Mouse (Mus musculus) forebrain, embryonic 15.5 days (tissue): Measurements from ENCODE around the gene Rad23a. TPM values are rescaled to one million over a fixed set of nuclear protein-coding genes. Genes with fewer than 3 reads are reported as not detected.
A peak's percentile ranks its signal among the peaks of the same experiment; 100 is the strongest.

Experiments
- ATAC-seq: fragments of 200-750 bp; cut with Nextera tagmentation; replicated peaks from 2 replicates; pipeline ENCODE4 v1.8.0; 2017; ENCODE audit warnings: mild to moderate bottlenecking, moderate TSS enrichment, moderate library complexity
- H3K27ac ChIP-seq: fragments of 300-500 bp; sonication (generic); replicated peaks from 2 replicates; pipeline ENCODE4 v1.5.1; 2015; ENCODE audit warnings: mild to moderate bottlenecking, inconsistent platforms
- H3K27me3 ChIP-seq: fragments of 300-500 bp; sonication (generic); 2 replicates; pipeline ENCODE4 v1.6.1; 2015; ENCODE audit warnings: inconsistent platforms
- H3K36me3 ChIP-seq: fragments of 300-500 bp; sonication (generic); 2 replicates; pipeline ENCODE4 v1.6.1; 2015; ENCODE audit warnings: mild to moderate bottlenecking, inconsistent platforms
- H3K4me1 ChIP-seq: fragments of 300-500 bp; sonication (generic); 2 replicates; pipeline ENCODE4 v1.6.1; 2015; ENCODE audit warnings: inconsistent platforms
- H3K4me2 ChIP-seq: fragments of 300-500 bp; sonication (generic); replicated peaks from 2 replicates; pipeline ENCODE4 v1.6.1; 2015; ENCODE audit warnings: mild to moderate bottlenecking, inconsistent platforms
- H3K4me3 ChIP-seq: fragments of 300-500 bp; sonication (generic); 2 replicates; pipeline ENCODE4 v1.5.1; 2015; ENCODE audit warnings: mild to moderate bottlenecking, inconsistent platforms
- H3K9ac ChIP-seq: fragments of 300-500 bp; sonication (generic); replicated peaks from 2 replicates; pipeline ENCODE4 v1.6.1; 2015; ENCODE audit warnings: mild to moderate bottlenecking, inconsistent platforms
- H3K9me3 ChIP-seq: fragments of 300-500 bp; sonication (generic); 2 replicates; pipeline ENCODE4 v1.6.1; 2016; ENCODE audit warnings: inconsistent platforms
- WGBS: fragments of 180-500 bp; shearing (Covaris S2); methylation state at CpG from one replicate; pipeline ENCODE4 v1.1.7; 2015; ENCODE audit warnings: mixed read lengths; 5-methylcytosine and 5-hydroxymethylcytosine counted together
- polyA plus RNA-seq: library from polyadenylated mRNA; unstranded; fragments of >200 nt; fragmentation: Nextera tagmentation; extraction: Ambion mirVana; gene quantifications from 2 replicates; pipeline ENCODE4 v1.2.1, GENCODE M21; 2015

The Rad23a gene
- polyA plus RNA-seq, 1 experiment from 2014 or later: 85.1 TPM

DNA sequence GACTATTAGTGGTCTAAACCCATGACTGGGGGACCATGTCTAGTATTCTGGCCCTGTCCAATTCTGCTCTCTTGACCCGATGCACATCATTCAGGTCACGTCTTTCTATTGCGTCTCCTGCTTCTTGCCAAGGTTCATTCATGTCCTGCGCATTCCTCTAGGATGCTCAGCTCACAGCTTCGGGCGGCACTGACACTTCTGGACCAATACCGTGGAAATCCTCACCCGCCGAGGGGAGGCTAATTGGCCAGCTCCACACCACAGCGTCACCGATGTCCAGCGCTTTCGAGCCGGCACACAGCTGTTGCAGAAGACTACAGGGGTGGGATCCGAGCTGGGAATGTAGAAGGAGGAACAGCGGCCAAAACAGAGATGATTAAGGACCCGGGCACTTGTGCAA is 24.3 kb downstream of the Rad23a start:
- H3K36me3 ChIP-seq: no peaks in the 10 kb centered on the region
- H3K4me1 ChIP-seq: peaks cover 32% of the 10 kb centered on the region
- H3K9me3 ChIP-seq: no peaks in the 10 kb centered on the region
- WGBS: 78% methylated on average over 17 of the region's 17 CpGs
- H3K9ac ChIP-seq: no peak overlapping the region
- peak overlapping the region; percentile 97; the same call in 1 of the 2 replicates for H3K27ac ChIP-seq
- H3K27me3 ChIP-seq: no peaks in the 10 kb centered on the region
- no peak overlapping the region for H3K4me2 ChIP-seq
- H3K4me3 ChIP-seq: no peak overlapping the region
- ATAC-seq: no peak

DNA sequence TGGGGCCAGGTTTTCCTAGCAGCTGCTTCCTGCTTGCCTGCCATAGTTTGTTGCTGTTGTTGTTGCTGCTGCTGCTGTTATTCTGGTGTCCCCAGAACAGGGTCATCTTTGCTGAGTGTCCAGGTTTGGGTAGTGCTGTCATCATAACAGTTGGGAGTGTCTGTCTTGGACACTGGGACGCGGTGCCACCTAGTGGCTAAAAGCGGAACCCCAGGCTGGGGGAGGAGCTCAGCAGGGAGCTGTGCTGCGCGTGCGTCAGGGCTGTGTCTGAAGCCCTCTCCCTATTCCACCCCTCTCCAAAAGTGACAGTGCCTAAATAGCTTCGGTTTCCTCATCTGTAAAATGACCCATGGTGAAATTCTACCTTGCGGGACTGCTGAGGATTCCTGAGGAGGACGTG is 24.9 kb downstream of the Rad23a start:
- H3K9ac ChIP-seq: no peak overlapping the region
- H3K4me3 ChIP-seq: no peak overlapping the region
- no peaks in the 10 kb centered on the region for H3K9me3 ChIP-seq
- peak; percentile 41 for ATAC-seq
- H3K27me3 ChIP-seq: no peaks in the 10 kb centered on the region
- H3K4me2 ChIP-seq: peak overlapping the region; percentile 4; the same call in 1 of the 2 replicates
- H3K4me1 ChIP-seq: peaks cover 36% of the 10 kb centered on the region
- H3K36me3 ChIP-seq: no peaks in the 10 kb centered on the region
- H3K27ac ChIP-seq: peak overlapping the region; percentile 97
- WGBS: 11% methylated on average over 9 of the region's 9 CpGs

DNA sequence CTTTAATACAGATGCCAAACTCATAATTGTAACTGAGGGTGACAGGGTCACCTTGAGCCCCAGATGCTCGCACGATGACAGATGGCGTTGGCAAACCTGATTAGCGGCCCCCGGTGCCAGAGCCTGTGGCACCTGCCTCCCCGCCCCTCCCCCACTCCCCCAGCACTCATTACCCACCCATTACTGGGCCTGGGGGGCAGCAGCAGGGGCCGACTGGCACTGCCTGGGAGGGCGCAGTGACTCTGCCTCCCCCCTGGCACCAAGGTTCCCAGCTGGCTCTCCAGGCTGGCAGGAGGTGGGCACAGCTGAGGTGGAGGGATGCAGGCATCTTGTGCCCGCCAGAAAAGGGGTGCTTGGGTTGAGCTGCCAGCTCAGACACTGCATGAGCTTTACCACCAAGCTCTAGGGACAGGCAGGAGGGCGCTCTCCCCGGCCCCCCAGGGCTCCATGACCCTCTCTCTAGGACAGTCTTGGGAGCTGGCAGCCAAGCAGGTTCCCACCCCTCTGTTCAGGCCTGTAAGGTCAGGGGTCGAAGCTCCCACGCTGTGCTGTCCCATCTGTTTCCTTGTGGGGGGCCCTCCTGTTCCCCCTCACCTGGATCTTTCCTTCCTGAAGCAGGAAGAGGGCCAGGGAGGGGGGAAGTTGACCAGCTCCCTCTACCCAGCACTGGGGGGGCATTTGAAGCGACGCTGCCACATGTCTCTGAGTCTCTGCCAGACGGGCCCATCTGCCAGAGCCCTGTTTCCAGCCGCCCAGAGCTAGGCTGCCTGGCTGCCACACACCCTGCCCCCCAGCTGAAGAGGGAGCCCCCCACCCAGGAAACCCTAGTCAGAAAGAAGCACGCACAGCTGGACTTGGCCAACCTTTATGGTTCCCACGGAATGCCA is 25.7 kb downstream of the Rad23a start:
- H3K27ac ChIP-seq: peak overlapping the region; percentile 97
- no peaks in the 10 kb centered on the region for H3K27me3 ChIP-seq
- H3K4me3 ChIP-seq: no peak overlapping the region
- no peaks in the 10 kb centered on the region for H3K9me3 ChIP-seq
- 29% methylated on average over 19 of the region's 19 CpGs for WGBS
- ATAC-seq: peak; percentile 44
- H3K36me3 ChIP-seq: no peaks in the 10 kb centered on the region
- no peak overlapping the region; the same call in 1 of the 2 replicates for H3K9ac ChIP-seq
- H3K4me2 ChIP-seq: peak overlapping the region; percentile 4
- H3K4me1 ChIP-seq: peaks cover 41% of the 10 kb centered on the region

DNA sequence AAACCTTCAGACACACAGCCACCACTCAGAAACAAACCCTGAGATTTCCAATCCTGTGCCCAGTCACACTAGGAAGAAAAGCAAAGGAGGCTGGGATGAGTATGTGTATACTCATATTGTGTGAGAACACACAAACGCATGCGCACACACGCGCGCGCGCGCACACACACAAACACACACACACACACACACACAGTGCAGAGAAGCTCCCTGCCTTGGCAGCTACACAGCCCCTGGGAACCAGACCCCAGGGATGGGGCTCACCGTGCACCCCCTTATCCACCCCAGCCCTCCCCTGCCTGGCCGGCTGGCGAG is 26.3 kb downstream of the Rad23a start:
- H3K27ac ChIP-seq: peak overlapping the region; percentile 97
- ATAC-seq: peak; percentile 33
- no peaks in the 10 kb centered on the region for H3K27me3 ChIP-seq
- no peak overlapping the region for H3K4me3 ChIP-seq
- H3K4me1 ChIP-seq: peaks cover 47% of the 10 kb centered on the region
- peak overlapping the region; percentile 4 for H3K4me2 ChIP-seq
- no peak overlapping the region for H3K9ac ChIP-seq
- no peaks in the 10 kb centered on the region for H3K9me3 ChIP-seq
- H3K36me3 ChIP-seq: no peaks in the 10 kb centered on the region
- WGBS: 58% methylated on average over 11 of the region's 11 CpGs

DNA sequence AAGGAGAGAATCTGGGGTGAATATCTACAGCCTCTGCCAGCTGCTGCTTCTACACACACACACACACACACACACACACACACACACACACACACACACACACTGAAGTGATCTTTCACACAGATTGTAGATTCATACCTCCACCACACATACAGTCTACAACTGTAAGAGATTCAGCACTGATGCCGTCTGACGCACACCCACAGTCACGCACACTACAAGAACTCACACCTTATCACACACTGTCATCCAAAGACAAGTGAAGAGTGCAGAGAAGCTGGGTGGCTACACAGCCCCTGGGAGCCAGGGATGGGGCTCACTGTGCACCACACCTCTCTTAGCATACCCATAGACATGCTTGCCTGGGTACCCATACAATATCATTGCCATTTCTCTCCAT is 26.6 kb downstream of the Rad23a start:
- 61% methylated on average over 3 of the region's 3 CpGs for WGBS
- Histone ChIP-seq H3K4me1 (peaks cover 51% of the 10 kb centered on the region), H3K4me2 (peak overlapping the region; percentile 4; the same call in 1 of the 2 replicates)

DNA sequence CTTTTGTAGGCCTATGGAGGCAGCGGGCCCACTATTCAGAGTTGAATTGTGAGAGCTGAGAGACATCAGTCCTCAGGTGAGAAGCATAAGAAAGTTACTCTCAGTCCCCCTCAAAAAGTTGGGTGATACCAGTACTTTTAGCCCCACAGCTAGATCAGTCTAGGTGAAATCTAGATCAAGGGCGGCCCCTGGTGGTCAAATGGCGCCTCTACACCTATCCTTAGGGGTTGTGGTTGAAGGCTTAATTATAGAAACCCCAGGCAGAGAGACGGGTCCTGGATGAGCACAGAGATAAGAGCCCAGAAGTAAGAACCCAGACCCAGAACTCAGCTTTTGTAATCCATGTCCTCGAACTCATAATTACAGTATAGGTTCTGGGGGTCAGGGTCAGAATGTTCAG is 27.4 kb downstream of the Rad23a start:
- peak overlapping the region; percentile 97 for H3K27ac ChIP-seq
- H3K4me3 ChIP-seq: no peak overlapping the region
- peaks cover 55% of the 10 kb centered on the region for H3K4me1 ChIP-seq
- no peaks in the 10 kb centered on the region for H3K27me3 ChIP-seq
- H3K9ac ChIP-seq: no peak overlapping the region
- ATAC-seq: 0 out of 2 replicates have a peak, but pooled peaks have one; percentile 11
- 2% methylated on average over 5 of the region's 5 CpGs for WGBS
- H3K4me2 ChIP-seq: no peak overlapping the region
- H3K36me3 ChIP-seq: no peaks in the 10 kb centered on the region
- no peaks in the 10 kb centered on the region for H3K9me3 ChIP-seq

More for the DNA sequence above, 26.6 kb downstream of the Rad23a start:
- Histone ChIP-seq H3K9me3 (no peaks in the 10 kb centered on the region), H3K27ac (peak overlapping the region; percentile 97), H3K4me3 (no peak overlapping the region), H3K27me3 (no peaks in the 10 kb centered on the region), H3K36me3 (no peaks in the 10 kb centered on the region), H3K9ac (no peak overlapping the region)
- peak; percentile 0; the same call in 1 of the 2 replicates for ATAC-seq

DNA sequence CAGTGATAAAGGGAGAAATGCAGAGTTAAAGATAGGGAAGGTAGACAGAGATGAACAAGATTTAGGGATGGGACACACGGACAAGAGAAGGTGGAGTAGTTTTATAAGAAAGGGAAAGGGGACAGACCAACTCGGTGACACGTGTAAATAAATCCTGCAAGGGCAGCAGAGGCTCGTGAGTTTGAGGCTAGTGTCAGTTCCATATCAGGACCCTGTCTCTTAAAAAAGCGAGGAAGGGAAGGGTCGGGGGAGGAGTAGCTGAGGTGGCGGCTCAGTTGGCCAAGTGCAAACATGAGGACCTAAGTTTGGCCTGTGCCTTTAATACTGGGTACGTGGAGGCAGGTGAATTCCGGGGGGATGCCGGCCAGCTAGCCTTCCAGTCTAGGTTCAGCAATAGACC is 29.2 kb downstream of the Rad23a start:
- 11% methylated on average over 10 of the region's 10 CpGs for WGBS
- H3K27ac ChIP-seq: peak overlapping the region; percentile 72
- H3K4me1 ChIP-seq: peaks cover 55% of the 10 kb centered on the region
- H3K9me3 ChIP-seq: no peaks in the 10 kb centered on the region
- H3K4me3 ChIP-seq: peak overlapping the region; percentile 37
- no peak for ATAC-seq
- peak overlapping the region; percentile 29; the same call in 1 of the 2 replicates for H3K9ac ChIP-seq
- H3K27me3 ChIP-seq: no peaks in the 10 kb centered on the region
- no peaks in the 10 kb centered on the region for H3K36me3 ChIP-seq
- H3K4me2 ChIP-seq: peak overlapping the region; percentile 47

DNA sequence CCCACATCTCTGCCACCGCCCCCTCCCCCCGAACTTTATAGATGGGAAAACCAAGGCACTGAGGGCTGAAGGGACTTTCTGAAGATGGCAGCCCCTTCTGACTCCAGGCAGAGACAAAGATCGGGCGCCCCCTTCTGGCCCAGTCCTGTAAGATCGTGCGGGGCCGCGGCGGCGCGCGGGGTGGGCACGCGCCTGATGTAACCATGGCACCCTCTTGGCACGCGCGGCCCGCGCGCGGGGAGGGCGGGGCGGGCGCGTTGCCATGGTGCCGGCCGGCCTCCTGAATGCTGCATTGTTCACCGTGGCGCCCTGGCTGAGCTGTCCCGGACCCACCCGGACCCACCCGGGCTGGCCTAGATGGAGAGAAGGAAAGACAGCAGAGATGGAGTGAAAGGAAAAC is 29.6 kb downstream of the Rad23a start:
- under 1% methylated on average over 32 of the region's 32 CpGs for WGBS
- Histone ChIP-seq H3K36me3 (no peaks in the 10 kb centered on the region), H3K9ac (peak overlapping the region; percentile 29; the same call in 1 of the 2 replicates), H3K27ac (peak overlapping the region; percentile 72), H3K4me1 (peaks cover 52% of the 10 kb centered on the region), H3K9me3 (no peaks in the 10 kb centered on the region), H3K27me3 (no peaks in the 10 kb centered on the region), H3K4me3 (peak overlapping the region; percentile 37), H3K4me2 (peak overlapping the region; percentile 47)
- peak; percentile 75 for ATAC-seq

DNA sequence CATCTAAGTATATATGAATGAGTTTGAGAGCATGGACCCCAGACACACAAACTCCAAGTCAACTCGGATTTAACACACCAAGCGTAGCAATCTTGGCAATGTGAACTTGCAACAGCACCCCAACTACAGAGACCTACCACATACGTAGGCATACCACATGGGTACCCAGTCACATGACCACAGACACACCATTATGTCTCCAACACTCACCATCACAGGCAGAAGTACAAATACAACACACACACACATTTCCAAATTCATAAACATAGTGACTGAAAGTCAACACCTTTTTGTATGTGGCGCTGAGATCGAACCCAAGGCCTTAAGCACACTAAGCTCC is 30.6 kb downstream of the Rad23a start:
- H3K9me3 ChIP-seq: no peaks in the 10 kb centered on the region
- H3K4me1 ChIP-seq: peaks cover 46% of the 10 kb centered on the region
- no peak for ATAC-seq
- H3K36me3 ChIP-seq: no peaks in the 10 kb centered on the region
- no peak overlapping the region for H3K4me2 ChIP-seq
- no peaks in the 10 kb centered on the region for H3K27me3 ChIP-seq
- no peak overlapping the region for H3K9ac ChIP-seq
- H3K4me3 ChIP-seq: no peak overlapping the region
- 69% methylated on average over 5 of the region's 5 CpGs for WGBS
- H3K27ac ChIP-seq: peak overlapping the region; percentile 73

DNA sequence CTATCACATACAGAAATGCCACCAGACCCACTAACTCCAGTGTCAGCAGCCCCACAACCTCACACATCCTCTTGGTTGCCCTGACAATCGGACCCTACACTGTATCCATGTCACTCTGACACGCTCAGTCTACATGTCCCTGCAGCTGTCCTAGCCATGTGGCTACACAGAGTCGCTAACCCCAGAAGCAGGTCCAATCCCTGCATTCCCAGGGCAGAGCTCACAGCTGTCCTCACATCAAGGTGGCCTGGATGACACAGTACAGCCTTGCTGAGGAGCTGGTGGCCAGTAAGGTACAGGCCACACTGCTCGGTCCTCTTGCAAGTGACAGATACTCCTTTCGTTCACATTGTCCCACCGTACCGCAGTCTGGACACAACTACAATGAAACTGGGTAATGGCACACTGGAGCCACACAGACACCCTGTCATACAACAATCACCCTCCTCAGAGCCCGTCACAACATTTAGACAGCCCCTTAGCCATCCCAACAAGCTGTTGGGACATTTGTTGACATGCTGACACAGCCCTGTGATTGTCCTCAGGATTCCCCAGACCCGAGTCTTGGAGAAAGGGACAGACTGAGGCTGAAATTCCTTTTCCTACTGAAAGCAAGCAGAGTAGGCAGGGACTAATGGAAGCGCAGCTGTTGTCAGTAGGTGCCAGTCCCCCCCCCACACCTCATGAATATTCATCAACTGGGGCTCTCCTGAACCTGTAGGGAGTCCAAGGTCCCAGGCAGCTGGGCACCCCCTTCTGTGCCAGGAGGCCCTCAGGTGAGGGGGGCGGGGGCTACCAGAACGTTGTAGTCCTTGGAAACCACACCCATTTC is 31.1 kb downstream of the Rad23a start:
- Histone ChIP-seq H3K4me3 (no peak overlapping the region), H3K9ac (0 out of 2 replicates have a peak overlapping the region, but pooled peaks have one; percentile 8), H3K27ac (peak overlapping the region; percentile 73), H3K27me3 (no peaks in the 10 kb centered on the region), H3K4me1 (peaks cover 40% of the 10 kb centered on the region), H3K36me3 (no peaks in the 10 kb centered on the region), H3K4me2 (no peak overlapping the region), H3K9me3 (no peaks in the 10 kb centered on the region)
- WGBS: 33% methylated on average over 12 of the region's 12 CpGs
- ATAC-seq: peak; percentile 10

DNA sequence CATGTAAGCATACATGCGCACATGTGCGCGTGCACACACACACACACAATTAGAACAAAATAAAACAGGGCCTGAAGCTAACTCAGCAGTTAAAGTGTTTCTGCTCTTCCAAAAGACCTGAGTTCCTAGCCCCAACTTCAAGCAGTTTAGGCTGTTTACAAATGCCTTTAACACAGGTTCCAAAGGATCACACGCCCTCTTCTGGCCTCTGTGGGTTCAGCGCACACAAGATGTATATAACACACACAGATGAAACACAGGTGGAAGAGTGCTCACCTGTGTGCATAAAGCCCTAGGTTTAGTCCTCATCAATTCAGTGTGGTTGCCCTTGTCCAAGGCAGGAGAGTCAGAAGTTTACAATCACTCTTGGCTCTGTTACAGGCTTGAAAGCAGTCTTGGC is 34.4 kb downstream of the Rad23a start:
- Histone ChIP-seq H3K27me3 (no peaks in the 10 kb centered on the region), H3K9ac (no peak overlapping the region), H3K36me3 (no peaks in the 10 kb centered on the region), H3K4me3 (no peak overlapping the region), H3K4me2 (no peak overlapping the region), H3K4me1 (peaks cover 27% of the 10 kb centered on the region), H3K27ac (no peak overlapping the region), H3K9me3 (no peaks in the 10 kb centered on the region)
- no peak for ATAC-seq
- WGBS: 98% methylated on average over 5 of the region's 5 CpGs
